Mouse (Mus musculus): ENCODE measurements around the gene Sec23b. TPM values are rescaled to one million over a fixed set of nuclear protein-coding genes. Genes with fewer than 3 reads are reported as not detected.

The Sec23b gene
- polyA plus RNA-seq (2014; fragmentation: Nextera tagmentation; extraction: Ambion mirVana): 47.2 and 69.8 TPM in 2 replicates

DNA sequence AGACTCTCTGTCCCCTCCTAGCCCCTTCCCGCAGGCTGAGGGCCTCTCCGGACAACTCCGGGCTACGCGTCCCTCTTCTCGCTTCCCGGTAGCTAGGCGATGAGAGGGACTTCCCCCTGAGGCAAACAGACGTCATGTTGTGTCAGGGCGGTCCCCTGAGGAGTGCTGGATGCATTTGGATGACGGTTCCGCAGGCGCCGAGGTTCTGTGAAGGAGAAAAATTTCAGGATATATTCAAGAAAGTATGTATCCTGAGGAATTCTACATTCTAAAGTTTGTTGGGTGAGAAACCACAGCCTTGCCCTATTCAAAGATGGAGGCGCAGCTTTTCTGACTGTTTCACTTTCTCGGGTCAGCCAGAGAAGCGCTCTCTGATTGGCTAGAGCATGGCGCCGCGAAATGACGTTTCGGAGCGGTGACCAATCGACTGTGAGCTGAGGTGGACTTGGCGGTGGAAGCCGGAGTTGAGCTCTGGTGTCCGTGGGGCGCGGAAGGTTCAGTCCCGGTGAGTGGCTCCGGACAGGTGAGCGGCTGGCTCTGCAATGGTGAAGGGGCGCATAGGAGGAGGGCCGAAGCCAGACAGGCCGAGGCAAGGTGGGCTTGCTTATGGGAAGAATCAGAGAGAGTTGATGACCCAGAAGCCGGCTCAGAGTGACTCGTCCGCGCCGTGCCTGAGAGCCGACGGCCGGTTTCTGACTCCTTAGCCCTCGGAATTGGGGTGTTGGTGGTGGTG, at the start of gene Sec23b:
Gene Sec23b (plus strand): TSS at position 410 of the 733 bp plus-strand sequence.
- ATAC-seq (ENCODE audit: low FRiP score, low TSS enrichment) (peak; percentile 98), DNase-seq (peak; percentile 97)
- peak within 1 kb of the TSS; percentile 55 for H3K9ac ChIP-seq (replicated peaks; ENCODE audit: low read length)
- H3K4me2 ChIP-seq (ENCODE audit: low read length): peak within 1 kb of the TSS; percentile 76
- WGBS: under 1% methylated on average over 44 of the region's 44 CpGs
- H3K9me3 ChIP-seq (ENCODE audit: control insufficient read depth, low read length): no peaks in the 10 kb centered on the region
- H3K27ac ChIP-seq (replicated peaks; ENCODE audit: low read depth, low read length): peak within 1 kb of the TSS; percentile 80
- no peaks in the 10 kb centered on the region for H3K27me3 ChIP-seq (ENCODE audit: control insufficient read depth, insufficient read depth, low read length)
- H3K36me3 ChIP-seq (ENCODE audit: control insufficient read depth, insufficient read depth, low read length): peaks cover 11% of the 10 kb centered on the region
- peaks cover 11% of the 10 kb centered on the region; the same call in 1 of the 2 replicates for H3K4me1 ChIP-seq (ENCODE audit: control insufficient read depth, insufficient read depth, low read length)
- peak within 1 kb of the TSS; percentile 68 for H3K4me3 ChIP-seq (replicated peaks; ENCODE audit: low read depth, low read length)

DNA sequence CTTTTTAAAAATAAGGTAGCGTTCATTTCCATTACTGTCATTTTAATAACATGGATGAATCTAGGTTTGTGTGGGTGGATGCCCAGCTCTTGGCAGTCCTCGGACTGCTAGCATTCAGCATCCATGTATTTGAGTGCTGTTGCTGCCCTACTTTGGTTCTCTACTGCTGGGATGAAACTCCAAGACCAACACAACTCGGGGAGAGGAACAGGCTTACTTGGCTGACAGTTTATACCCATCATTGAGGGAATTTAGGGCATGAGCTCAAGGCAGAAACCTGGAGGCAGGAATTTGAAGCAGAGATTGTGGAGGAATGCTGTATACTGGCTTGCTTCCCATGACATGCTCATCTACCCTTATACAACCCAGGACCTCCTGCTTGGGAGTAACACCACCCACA, 41.4 kb upstream of the Sec23b start:
- no peaks in the 10 kb centered on the region for H3K9me3 ChIP-seq (ENCODE audit: control insufficient read depth, low read length)
- WGBS: 86% methylated on average over 3 of the region's 3 CpGs
- H3K27me3 ChIP-seq (ENCODE audit: control insufficient read depth, insufficient read depth, low read length): no peaks in the 10 kb centered on the region
- no peaks in the 10 kb centered on the region for H3K4me1 ChIP-seq (ENCODE audit: control insufficient read depth, insufficient read depth, low read length)
- no peak for ATAC-seq (ENCODE audit: low FRiP score, low TSS enrichment)
- no peak overlapping the region for H3K9ac ChIP-seq (replicated peaks; ENCODE audit: low read length)
- DNase-seq: no peak
- no peak overlapping the region for H3K27ac ChIP-seq (replicated peaks; ENCODE audit: low read depth, low read length)
- no peak overlapping the region for H3K4me3 ChIP-seq (replicated peaks; ENCODE audit: low read depth, low read length)
- peaks cover 17% of the 10 kb centered on the region for H3K36me3 ChIP-seq (ENCODE audit: control insufficient read depth, insufficient read depth, low read length)
- no peak overlapping the region for H3K4me2 ChIP-seq (ENCODE audit: low read length)

DNA sequence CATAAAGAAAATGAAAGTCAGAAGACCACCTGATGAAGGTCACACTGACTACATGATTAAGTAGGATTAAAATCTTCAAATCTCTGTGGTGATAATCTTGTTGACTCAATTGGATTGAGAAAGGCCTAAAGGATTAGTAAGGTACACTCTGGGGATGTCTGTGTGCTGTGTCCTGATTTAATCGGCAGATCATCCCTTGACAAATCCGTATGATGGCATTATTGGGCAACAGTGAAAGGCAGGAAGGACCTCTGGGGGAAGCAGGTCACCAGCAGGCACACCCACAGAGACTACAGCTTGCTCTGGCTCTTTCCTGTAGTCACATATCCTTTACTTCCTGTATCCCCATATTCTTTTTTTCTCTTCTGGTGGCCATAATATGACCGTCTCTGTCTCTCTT, 36.3 kb upstream of the Sec23b start:
- no peak overlapping the region for H3K27ac ChIP-seq (replicated peaks; ENCODE audit: low read depth, low read length)
- no peak overlapping the region for H3K9ac ChIP-seq (replicated peaks; ENCODE audit: low read length)
- DNase-seq (peak; percentile 4), ATAC-seq (ENCODE audit: low FRiP score, low TSS enrichment) (no peak)
- no peak overlapping the region for H3K4me2 ChIP-seq (ENCODE audit: low read length)
- no peak overlapping the region for H3K4me3 ChIP-seq (replicated peaks; ENCODE audit: low read depth, low read length)
- no peaks in the 10 kb centered on the region for H3K9me3 ChIP-seq (ENCODE audit: control insufficient read depth, low read length)
- 44% methylated on average over 3 of the region's 3 CpGs for WGBS
- H3K36me3 ChIP-seq (ENCODE audit: control insufficient read depth, insufficient read depth, low read length): peaks cover 26% of the 10 kb centered on the region
- no peaks in the 10 kb centered on the region for H3K27me3 ChIP-seq (ENCODE audit: control insufficient read depth, insufficient read depth, low read length)
- H3K4me1 ChIP-seq (ENCODE audit: control insufficient read depth, insufficient read depth, low read length): no peaks in the 10 kb centered on the region

DNA sequence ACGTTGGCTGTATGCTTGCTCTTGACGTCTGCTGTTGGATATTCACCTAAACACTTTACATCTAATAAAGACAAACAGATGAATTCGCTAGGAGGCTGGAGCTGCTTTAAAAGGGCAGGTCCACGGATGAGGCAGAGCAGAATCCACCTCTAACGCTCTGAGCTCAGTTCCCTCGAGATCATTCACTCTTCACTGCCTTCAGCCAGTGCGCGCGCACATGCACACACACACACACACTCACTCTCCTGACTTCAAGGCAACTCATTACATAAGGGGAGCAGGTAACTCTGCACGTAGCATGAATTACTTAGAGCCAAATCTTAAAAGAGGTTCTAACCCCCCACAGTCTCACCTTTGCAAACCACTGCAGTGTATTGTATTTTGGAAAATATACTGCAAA, 30.2 kb upstream of the Sec23b start:
- no peaks in the 10 kb centered on the region for H3K27me3 ChIP-seq (ENCODE audit: control insufficient read depth, insufficient read depth, low read length)
- H3K36me3 ChIP-seq (ENCODE audit: control insufficient read depth, insufficient read depth, low read length): peaks cover 24% of the 10 kb centered on the region
- H3K27ac ChIP-seq (replicated peaks; ENCODE audit: low read depth, low read length): no peak overlapping the region
- peaks cover 16% of the 10 kb centered on the region for H3K4me1 ChIP-seq (ENCODE audit: control insufficient read depth, insufficient read depth, low read length)
- 42% methylated on average over 10 of the region's 10 CpGs for WGBS
- H3K4me2 ChIP-seq (ENCODE audit: low read length): peak overlapping the region; percentile 91
- no peak overlapping the region for H3K9ac ChIP-seq (replicated peaks; ENCODE audit: low read length)
- ATAC-seq (ENCODE audit: low FRiP score, low TSS enrichment) (no peak), DNase-seq (peak; percentile 49)
- H3K9me3 ChIP-seq (ENCODE audit: control insufficient read depth, low read length): no peaks in the 10 kb centered on the region
- peak overlapping the region; percentile 89; the same call in 1 of the 2 replicates for H3K4me3 ChIP-seq (replicated peaks; ENCODE audit: low read depth, low read length)

DNA sequence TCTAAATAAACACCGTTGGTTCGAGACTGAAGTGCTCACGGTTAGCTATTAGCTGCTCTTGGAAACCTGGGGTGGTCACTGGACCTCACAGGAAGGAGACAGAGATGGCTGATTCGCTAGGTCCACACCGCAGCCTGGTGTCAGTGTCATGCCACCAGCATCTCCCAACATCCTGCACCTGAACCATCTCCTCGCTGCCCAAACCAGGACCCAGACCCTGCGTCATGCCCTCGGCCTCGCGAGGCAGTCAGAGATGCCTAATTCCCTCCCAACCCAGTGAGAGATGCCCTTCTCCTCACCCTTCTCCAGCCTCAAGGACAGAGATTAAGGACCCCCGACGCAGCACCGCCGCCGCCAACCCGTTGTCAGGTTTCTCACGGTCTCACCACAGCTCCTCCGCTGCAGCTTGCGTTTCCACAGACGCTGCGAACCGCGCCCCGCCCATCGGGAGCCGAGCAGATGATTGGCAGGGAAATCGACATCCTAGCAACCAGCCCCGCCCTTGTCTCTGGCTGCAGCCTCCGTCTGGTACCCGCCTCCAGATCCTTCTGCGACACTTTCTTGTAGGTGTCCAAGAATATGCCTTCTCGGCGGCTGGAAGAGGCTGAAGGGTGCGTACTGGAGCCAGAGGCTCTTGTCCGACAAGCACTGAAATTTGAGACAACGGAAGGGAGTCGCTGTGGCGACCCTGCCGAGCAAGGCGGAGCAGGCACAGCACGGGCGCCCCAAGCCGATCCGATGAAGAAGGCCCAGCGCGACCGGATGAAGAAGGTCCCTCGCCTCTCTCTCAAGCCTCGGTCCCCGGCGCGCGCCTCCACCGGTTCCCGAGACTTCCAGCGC, 28.8 kb upstream of the Sec23b start, which contains the start of the genes Dzank1 and Polr3f:
Gene Dzank1 (minus strand): TSS at position 434 of the 840 bp plus-strand sequence.
Gene Polr3f (plus strand): TSS at position 738 of the 840 bp plus-strand sequence.
- Histone ChIP-seq H3K27me3 (ENCODE audit: control insufficient read depth, insufficient read depth, low read length) (no peaks in the 10 kb centered on the region), H3K27ac (replicated peaks; ENCODE audit: low read depth, low read length) (peak within 1 kb of the TSS; percentile 98), H3K9ac (replicated peaks; ENCODE audit: low read length) (peak within 1 kb of the TSS; percentile 81), H3K4me3 (replicated peaks; ENCODE audit: low read depth, low read length) (peak within 1 kb of the TSS; percentile 89), H3K4me2 (ENCODE audit: low read length) (peak within 1 kb of the TSS; percentile 91), H3K36me3 (ENCODE audit: control insufficient read depth, insufficient read depth, low read length) (peaks cover 18% of the 10 kb centered on the region), H3K4me1 (ENCODE audit: control insufficient read depth, insufficient read depth, low read length) (peaks cover 16% of the 10 kb centered on the region), H3K9me3 (ENCODE audit: control insufficient read depth, low read length) (no peaks in the 10 kb centered on the region)
- peak; percentile 98 for DNase-seq
- ATAC-seq (ENCODE audit: low FRiP score, low TSS enrichment): peak; percentile 98
- under 1% methylated on average over 56 of the region's 56 CpGs for WGBS

DNA sequence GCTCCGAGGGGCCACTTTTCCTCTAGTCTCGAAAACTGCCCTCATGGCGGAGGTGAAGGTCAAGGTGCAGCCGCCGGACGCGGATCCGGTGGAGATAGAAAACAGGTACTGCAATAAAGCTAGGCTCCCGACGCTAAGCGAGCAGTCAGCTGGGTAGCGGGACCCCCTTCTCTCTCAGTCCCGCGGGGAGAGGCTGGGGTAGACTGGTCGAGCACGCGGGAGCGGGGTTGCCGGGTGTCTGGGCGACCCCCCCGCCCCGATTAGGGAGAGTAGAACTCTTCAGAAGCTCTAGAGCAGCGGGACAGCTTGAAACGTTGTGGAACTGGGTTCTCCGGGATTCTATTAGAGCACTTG, 28.2 kb upstream of the Sec23b start:
- Histone ChIP-seq H3K9me3 (ENCODE audit: control insufficient read depth, low read length) (no peaks in the 10 kb centered on the region), H3K4me2 (ENCODE audit: low read length) (peak overlapping the region; percentile 91), H3K27ac (replicated peaks; ENCODE audit: low read depth, low read length) (peak overlapping the region; percentile 98), H3K27me3 (ENCODE audit: control insufficient read depth, insufficient read depth, low read length) (no peaks in the 10 kb centered on the region), H3K4me1 (ENCODE audit: control insufficient read depth, insufficient read depth, low read length) (peaks cover 16% of the 10 kb centered on the region), H3K4me3 (replicated peaks; ENCODE audit: low read depth, low read length) (peak overlapping the region; percentile 89), H3K9ac (replicated peaks; ENCODE audit: low read length) (peak overlapping the region; percentile 81), H3K36me3 (ENCODE audit: control insufficient read depth, insufficient read depth, low read length) (peaks cover 21% of the 10 kb centered on the region)
- under 1% methylated on average over 25 of the region's 25 CpGs for WGBS
- ATAC-seq (ENCODE audit: low FRiP score, low TSS enrichment): peak; percentile 38
- DNase-seq: no peak

DNA sequence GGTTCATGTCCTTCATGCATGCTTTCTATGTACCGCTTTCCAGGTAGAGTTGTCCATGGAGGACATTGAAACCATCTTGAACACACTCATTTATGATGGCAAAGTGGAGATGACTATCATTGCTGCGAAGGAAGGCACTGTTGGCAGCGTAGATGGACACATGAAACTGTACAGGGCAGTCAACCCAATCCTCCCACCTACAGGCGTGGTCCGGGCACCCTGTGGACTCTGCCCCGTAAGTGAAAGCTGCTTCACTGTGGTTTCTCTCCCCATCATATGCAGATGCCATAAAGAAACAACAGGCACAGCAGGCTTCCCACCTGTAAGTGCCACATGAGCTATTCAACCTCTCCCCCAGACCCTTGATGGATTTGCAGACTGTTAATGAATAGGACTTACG, 18.9 kb upstream of the Sec23b start:
- H3K4me3 ChIP-seq (replicated peaks; ENCODE audit: low read depth, low read length): no peak overlapping the region
- no peaks in the 10 kb centered on the region for H3K9me3 ChIP-seq (ENCODE audit: control insufficient read depth, low read length)
- peaks cover 88% of the 10 kb centered on the region for H3K36me3 ChIP-seq (ENCODE audit: control insufficient read depth, insufficient read depth, low read length)
- H3K4me2 ChIP-seq (ENCODE audit: low read length): no peak overlapping the region
- H3K27ac ChIP-seq (replicated peaks; ENCODE audit: low read depth, low read length): no peak overlapping the region
- WGBS: 95% methylated on average over 7 of the region's 7 CpGs
- H3K9ac ChIP-seq (replicated peaks; ENCODE audit: low read length): no peak overlapping the region
- no peaks in the 10 kb centered on the region for H3K27me3 ChIP-seq (ENCODE audit: control insufficient read depth, insufficient read depth, low read length)
- no peak for DNase-seq
- H3K4me1 ChIP-seq (ENCODE audit: control insufficient read depth, insufficient read depth, low read length): no peaks in the 10 kb centered on the region
- ATAC-seq (ENCODE audit: low FRiP score, low TSS enrichment): no peak

DNA sequence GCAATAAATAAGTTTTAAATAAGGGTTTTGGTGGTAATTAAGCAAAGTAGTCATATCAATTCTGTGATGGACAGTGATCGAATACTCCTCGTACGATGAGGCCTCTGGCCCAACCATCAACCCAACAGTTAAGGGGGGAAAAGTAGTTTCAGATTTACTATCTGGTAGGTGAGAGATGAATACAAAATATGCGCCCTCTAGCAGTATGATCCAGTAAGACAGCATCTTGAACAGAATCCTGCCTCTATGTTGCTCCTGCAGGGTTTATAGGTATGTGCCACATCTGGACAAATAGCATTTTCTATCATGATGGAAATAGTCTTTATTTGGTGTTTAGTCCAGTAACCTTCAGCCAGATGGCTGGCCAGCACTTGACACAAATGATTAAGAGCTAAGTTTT, 14.8 kb upstream of the Sec23b start:
- Histone ChIP-seq H3K27me3 (ENCODE audit: control insufficient read depth, insufficient read depth, low read length) (no peaks in the 10 kb centered on the region), H3K9me3 (ENCODE audit: control insufficient read depth, low read length) (no peaks in the 10 kb centered on the region), H3K4me3 (replicated peaks; ENCODE audit: low read depth, low read length) (no peak overlapping the region), H3K9ac (replicated peaks; ENCODE audit: low read length) (no peak overlapping the region), H3K27ac (replicated peaks; ENCODE audit: low read depth, low read length) (no peak overlapping the region), H3K36me3 (ENCODE audit: control insufficient read depth, insufficient read depth, low read length) (peaks cover 83% of the 10 kb centered on the region), H3K4me2 (ENCODE audit: low read length) (no peak overlapping the region), H3K4me1 (ENCODE audit: control insufficient read depth, insufficient read depth, low read length) (no peaks in the 10 kb centered on the region)
- DNase-seq (peak; percentile 12), ATAC-seq (ENCODE audit: low FRiP score, low TSS enrichment) (no peak)
- WGBS: 90% methylated on average over 4 of the region's 4 CpGs
